Mouse (Mus musculus) lung, adult 2 months (tissue): Measurements from ENCODE around the gene Ncor2.

Experiments
- CTCF ChIP-seq: fragments of 200-500 bp; IDR thresholded peaks from 2 replicates; pipeline ENCODE4 v1.5.1; 2011; ENCODE audit warnings: mild to moderate bottlenecking, low read length, control low read depth; ENCODE audit not compliant: insufficient read depth
- POLR2A ChIP-seq: fragments of 200-500 bp; IDR thresholded peaks from 2 replicates; pipeline ENCODE4 v1.6.1; 2011; ENCODE audit warnings: low read depth, mild to moderate bottlenecking, control low read depth, low read length, borderline replicate concordance; ENCODE audit errors: extremely low read depth

DNA sequence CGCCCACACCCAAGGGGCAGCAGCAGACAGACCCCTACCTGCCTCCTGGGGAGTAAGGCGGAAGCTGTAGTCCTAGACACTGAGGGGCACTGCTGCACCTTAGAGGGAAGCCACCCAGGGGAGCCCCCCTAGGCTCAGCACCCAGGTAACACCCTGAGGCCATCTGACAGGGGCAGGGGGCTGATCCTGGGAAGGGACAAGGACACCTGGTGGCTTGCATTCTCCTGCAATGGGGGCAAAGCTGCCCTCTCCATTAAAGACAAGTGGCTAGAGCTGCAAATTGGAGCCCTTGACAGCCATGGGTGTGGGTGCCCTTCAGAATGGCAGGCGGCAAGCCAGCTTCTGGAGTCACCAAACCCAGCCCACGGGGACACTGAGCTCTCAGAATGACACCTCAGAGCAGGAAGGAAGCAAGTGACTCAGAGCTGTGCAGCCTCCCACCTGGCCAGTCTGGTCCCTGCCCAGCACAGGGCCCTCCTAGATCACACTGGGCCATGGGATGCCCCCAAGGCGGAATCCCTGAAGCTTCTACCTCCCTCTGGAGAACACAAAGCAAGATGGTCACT lies 79.2 kb downstream of the Ncor2 start:
- TF ChIP-seq POLR2A, result no peak
- TF ChIP-seq CTCF, result no peak
